Mouse (Mus musculus) heart, embryonic 12.5 days (tissue): ENCODE data around the gene Usb1. TPM values are rescaled to one million over a fixed set of nuclear protein-coding genes. Genes with fewer than 3 reads are reported as not detected.
A peak's percentile ranks its signal among the peaks of the same experiment; 100 is the strongest.
"Not testable (repeated sequence)": the region's sequence is repeated elsewhere in the genome, so short reads cannot be mapped to it uniquely, and the experiment has no call there.

ENCODE experiments used
- ATAC-seq: fragments of 200-750 bp; cut with Nextera tagmentation; 2 replicates; pipeline ENCODE4 v1.8.0; 2017; ENCODE audit warnings: moderate TSS enrichment, moderate library complexity; ENCODE audit not compliant: insufficient number of reproducible peaks, low FRiP score
- H3K27ac ChIP-seq: fragments of 300-500 bp; sonication (generic); 2 replicates; pipeline ENCODE4 v1.5.1; 2016; ENCODE audit warnings: mild to moderate bottlenecking, moderate library complexity; ENCODE audit not compliant: poor library complexity, severe bottlenecking
- H3K27me3 ChIP-seq: fragments of 300-500 bp; sonication (generic); replicated peaks from 2 replicates; pipeline ENCODE4 v1.6.1; 2016; ENCODE audit warnings: mild to moderate bottlenecking, moderate library complexity
- H3K36me3 ChIP-seq: fragments of 300-500 bp; sonication (generic); 2 replicates; pipeline ENCODE4 v1.6.1; 2016; ENCODE audit warnings: mild to moderate bottlenecking, moderate library complexity
- H3K4me1 ChIP-seq: fragments of 300-500 bp; sonication (generic); replicated peaks from 2 replicates; pipeline ENCODE4 v1.6.1; 2016; ENCODE audit warnings: mild to moderate bottlenecking
- H3K4me2 ChIP-seq: fragments of 300-500 bp; sonication (generic); 2 replicates; pipeline ENCODE4 v1.6.1; 2016; ENCODE audit warnings: mild to moderate bottlenecking, moderate library complexity
- H3K4me3 ChIP-seq: fragments of 300-500 bp; sonication (generic); 2 replicates; pipeline ENCODE4 v1.5.1; 2016; ENCODE audit warnings: mild to moderate bottlenecking
- H3K9ac ChIP-seq: fragments of 300-500 bp; sonication (generic); 2 replicates; pipeline ENCODE4 v1.6.1; 2016; ENCODE audit warnings: mild to moderate bottlenecking, moderate library complexity
- H3K9me3 ChIP-seq: fragments of 300-500 bp; sonication (generic); replicated peaks from 2 replicates; pipeline ENCODE4 v1.6.1; 2016; ENCODE audit warnings: mild to moderate bottlenecking, moderate library complexity
- WGBS: fragments of 180-500 bp; shearing (Covaris S2); methylation state at CpG from one replicate; pipeline ENCODE4 v1.1.7; 2016; 5-methylcytosine and 5-hydroxymethylcytosine counted together
- polyA plus RNA-seq: library from polyadenylated mRNA; unstranded; fragments of >200 nt; fragmentation: Nextera tagmentation; extraction: Ambion mirVana; gene quantifications from 2 replicates; pipeline ENCODE4 v1.2.1, GENCODE M21; 2016

The Usb1 gene
- polyA plus RNA-seq, 1 experiment from 2014 or later: 26.5 TPM

- Histone ChIP-seq H3K4me1 (peaks cover 60% of the 10 kb centered on the region), H3K9me3 (no peaks in the 10 kb centered on the region), H3K9ac (no peak overlapping the region), H3K4me2 (no peak overlapping the region), H3K4me3 (no peak overlapping the region), H3K36me3 (peaks cover 51% of the 10 kb centered on the region), H3K27ac (no peak overlapping the region), H3K27me3 (no peaks in the 10 kb centered on the region)
- 60% methylated on average over 3 of the region's 3 CpGs for WGBS
- ATAC-seq: no peak
Measured at GRCm38 (mm10) chr8:95374429-95374828, 42.3 kb downstream of the Usb1 start.

GRCm38 (mm10) chr8:95375374-95375930 lies 43.4 kb downstream of the Usb1 start:
- Histone ChIP-seq H3K27ac (no peak overlapping the region; the same call in 1 of the 2 replicates), H3K9me3 (no peaks in the 10 kb centered on the region), H3K4me2 (no peak overlapping the region), H3K4me1 (peaks cover 52% of the 10 kb centered on the region), H3K36me3 (peaks cover 41% of the 10 kb centered on the region), H3K9ac (no peak overlapping the region), H3K27me3 (no peaks in the 10 kb centered on the region), H3K4me3 (no peak overlapping the region)
- no peak for ATAC-seq
- WGBS: 72% methylated on average over 7 of the region's 7 CpGs

DNA sequence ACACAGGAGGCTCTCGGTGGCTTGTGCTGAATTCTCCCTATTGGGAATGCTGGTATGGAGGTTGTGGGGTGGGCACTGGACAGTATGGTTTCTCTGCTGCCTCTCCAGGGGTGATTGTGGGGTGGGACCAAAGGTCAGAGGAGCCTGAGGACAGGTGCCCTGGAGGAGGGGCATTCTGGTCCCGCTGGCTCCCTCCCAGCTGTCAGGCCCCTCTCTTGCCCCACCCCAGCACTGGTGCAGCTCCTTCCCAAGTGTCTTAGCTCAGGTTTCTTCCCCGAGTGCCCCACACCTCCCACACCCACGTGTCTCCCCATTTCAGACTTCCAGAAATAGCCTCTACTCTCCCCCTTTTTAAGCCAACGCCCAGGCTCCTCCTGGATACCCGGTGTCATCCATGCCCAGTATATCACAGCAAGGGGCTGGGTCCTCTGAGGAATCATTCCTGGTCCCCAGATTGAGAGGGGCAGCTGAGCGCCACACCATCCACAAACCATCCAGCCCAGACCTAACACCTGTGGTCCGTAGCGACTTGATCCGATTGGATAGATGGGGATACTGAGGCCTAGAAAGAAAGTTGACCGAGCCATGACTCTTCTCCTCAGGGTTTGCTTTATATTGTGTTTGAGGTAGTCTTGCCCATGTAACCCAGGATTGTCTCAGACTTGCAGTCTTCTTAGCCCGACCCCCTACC lies 44.4 kb downstream of the Usb1 start:
- H3K36me3 ChIP-seq: peaks cover 31% of the 10 kb centered on the region
- no peak for ATAC-seq
- H3K9me3 ChIP-seq: no peaks in the 10 kb centered on the region
- H3K4me3 ChIP-seq: no peak overlapping the region
- H3K27me3 ChIP-seq: no peaks in the 10 kb centered on the region
- H3K27ac ChIP-seq: peak overlapping the region; percentile 89
- H3K4me2 ChIP-seq: no peak overlapping the region
- peak overlapping the region; percentile 44; the same call in 1 of the 2 replicates for H3K9ac ChIP-seq
- WGBS: 72% methylated on average over 12 of the region's 12 CpGs
- H3K4me1 ChIP-seq: peaks cover 52% of the 10 kb centered on the region

GRCm38 (mm10) chr8:95377101-95377500 lies 45.0 kb downstream of the Usb1 start:
- Histone ChIP-seq H3K36me3 (peaks cover 24% of the 10 kb centered on the region), H3K27me3 (no peaks in the 10 kb centered on the region), H3K4me1 (peaks cover 52% of the 10 kb centered on the region), H3K4me2 (peak overlapping the region; percentile 48; the same call in 1 of the 2 replicates), H3K9me3 (no peaks in the 10 kb centered on the region), H3K27ac (peak overlapping the region; percentile 89), H3K4me3 (no peak overlapping the region), H3K9ac (no peak overlapping the region)
- ATAC-seq: no peak
- 59% methylated on average over 4 of the region's 4 CpGs for WGBS

DNA sequence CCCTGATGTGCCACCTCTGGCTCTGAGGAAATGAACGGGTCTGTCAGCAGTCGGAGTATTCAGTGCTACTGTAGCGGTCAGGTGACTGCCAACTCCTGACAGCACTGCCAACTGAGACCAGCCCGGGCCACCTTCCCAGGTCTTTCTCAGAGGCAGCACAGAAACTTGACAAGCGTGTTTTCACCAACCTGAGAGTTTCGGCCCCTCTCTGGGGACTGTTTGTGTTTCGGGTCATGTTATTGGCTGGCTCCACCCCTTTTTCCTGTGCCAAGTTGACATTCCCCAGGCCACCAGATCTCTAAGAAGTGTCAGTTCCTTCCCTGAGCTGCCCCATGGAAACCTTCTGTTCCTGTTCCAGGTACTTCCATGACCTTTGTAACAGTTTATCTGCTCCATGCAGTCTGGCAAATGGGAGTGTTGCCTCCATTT lies 45.8 kb downstream of the Usb1 start:
- H3K4me3 ChIP-seq: no peak overlapping the region
- H3K4me1 ChIP-seq: peaks cover 45% of the 10 kb centered on the region
- H3K36me3 ChIP-seq: peaks cover 16% of the 10 kb centered on the region
- H3K9me3 ChIP-seq: no peaks in the 10 kb centered on the region
- ATAC-seq: peak; percentile 74
- no peaks in the 10 kb centered on the region for H3K27me3 ChIP-seq
- H3K27ac ChIP-seq: peak overlapping the region; percentile 89
- peak overlapping the region; percentile 38; the same call in 1 of the 2 replicates for H3K9ac ChIP-seq
- peak overlapping the region; percentile 48 for H3K4me2 ChIP-seq
- WGBS: 10% methylated on average over 7 of the region's 7 CpGs

DNA sequence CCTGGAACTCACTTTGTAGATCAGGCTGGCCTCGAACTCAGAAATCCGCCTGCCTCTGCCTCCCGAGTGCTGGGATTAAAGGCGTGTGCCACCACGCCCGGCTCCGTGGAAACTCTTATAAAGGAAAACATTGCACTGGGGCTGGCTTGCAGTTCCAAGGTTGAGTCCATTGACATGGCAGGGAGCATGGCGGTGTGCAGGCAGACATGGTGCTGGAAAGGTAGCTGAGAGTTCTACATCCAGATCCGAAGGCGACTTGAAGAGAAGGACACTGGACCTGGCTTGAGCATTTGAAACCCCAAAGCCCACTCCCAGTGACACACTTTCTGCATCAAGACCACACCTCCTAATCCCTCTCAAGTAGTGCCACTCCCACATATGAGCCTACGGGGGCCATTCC lies 46.8 kb downstream of the Usb1 start:
- H3K9ac ChIP-seq, H3K27ac ChIP-seq, H3K27me3 ChIP-seq, H3K9me3 ChIP-seq, H3K36me3 ChIP-seq, ATAC-seq, H3K4me3 ChIP-seq, H3K4me2 ChIP-seq: not testable (repeated sequence)
- WGBS: 93% methylated on average over 11 of the region's 11 CpGs
- H3K4me1 ChIP-seq: peaks cover 34% of the 10 kb centered on the region

- ATAC-seq: no peak
- Histone ChIP-seq H3K9me3 (no peaks in the 10 kb centered on the region), H3K27me3 (no peaks in the 10 kb centered on the region), H3K4me3 (no peak overlapping the region), H3K36me3 (no peaks in the 10 kb centered on the region), H3K4me2 (no peak overlapping the region), H3K4me1 (peaks cover 26% of the 10 kb centered on the region), H3K9ac (no peak overlapping the region), H3K27ac (no peak overlapping the region)
Measured at GRCm38 (mm10) chr8:95380953-95381352, 48.9 kb downstream of the Usb1 start.

DNA sequence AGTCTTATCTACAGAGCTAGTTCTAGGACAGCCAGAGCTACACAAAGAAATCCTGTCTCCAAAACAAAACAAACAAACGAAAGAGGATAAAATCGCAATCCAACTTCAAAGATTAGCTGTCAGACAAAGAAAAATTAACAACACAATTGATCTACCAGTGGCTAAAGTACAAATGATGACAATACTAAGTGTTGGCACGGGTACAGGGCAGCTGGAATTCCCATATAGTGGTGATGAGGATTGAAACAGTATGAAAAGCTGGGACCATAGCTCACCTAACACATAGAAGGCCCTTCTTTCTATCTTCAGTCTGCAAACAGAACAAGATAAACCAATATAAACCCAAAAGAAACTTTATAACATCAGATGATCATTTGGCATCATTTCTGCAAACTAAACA lies 49.5 kb downstream of the Usb1 start:
- Histone ChIP-seq H3K36me3 (no peaks in the 10 kb centered on the region), H3K27me3 (no peaks in the 10 kb centered on the region), H3K9ac (no peak overlapping the region), H3K9me3 (no peaks in the 10 kb centered on the region), H3K4me1 (peaks cover 20% of the 10 kb centered on the region), H3K4me2 (no peak overlapping the region), H3K27ac (no peak overlapping the region), H3K4me3 (no peak overlapping the region)
- ATAC-seq: no peak
- WGBS: 76% methylated on average over 3 of the region's 3 CpGs

DNA sequence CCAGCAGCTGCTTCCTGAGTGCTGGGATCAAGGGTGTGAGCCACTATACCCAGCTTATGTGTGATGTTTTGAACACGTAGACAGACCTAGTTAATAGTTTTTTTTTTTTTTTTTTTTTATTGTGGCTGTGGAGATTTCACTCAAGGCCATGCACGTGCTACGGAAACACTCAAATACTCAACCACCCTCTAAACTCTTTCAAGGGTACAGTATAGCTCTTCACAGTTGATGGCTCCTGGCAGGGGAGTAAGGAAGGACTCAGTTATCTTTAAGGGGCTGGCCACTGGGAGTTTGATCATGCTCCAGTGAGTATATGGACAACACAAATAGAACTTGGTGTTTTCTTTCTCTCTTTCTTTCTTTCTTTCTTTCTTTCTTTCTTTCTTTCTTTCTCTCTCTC lies 52.4 kb downstream of the Usb1 start:
- H3K27me3 ChIP-seq: no peaks in the 10 kb centered on the region
- no peak overlapping the region for H3K4me3 ChIP-seq
- WGBS: 85% methylated on average over 3 of the region's 3 CpGs
- no peaks in the 10 kb centered on the region for H3K4me1 ChIP-seq
- H3K36me3 ChIP-seq: no peaks in the 10 kb centered on the region
- H3K27ac ChIP-seq: no peak overlapping the region
- H3K9me3 ChIP-seq: no peaks in the 10 kb centered on the region
- no peak overlapping the region for H3K9ac ChIP-seq
- no peak overlapping the region for H3K4me2 ChIP-seq
- no peak for ATAC-seq

GRCm38 (mm10) chr8:95386037-95386436 lies 54.0 kb downstream of the Usb1 start:
- H3K4me1 ChIP-seq: peaks cover 4% of the 10 kb centered on the region; the same call in 1 of the 2 replicates
- H3K9ac ChIP-seq: no peak overlapping the region
- no peak overlapping the region for H3K4me3 ChIP-seq
- no peaks in the 10 kb centered on the region for H3K36me3 ChIP-seq
- no peak overlapping the region for H3K4me2 ChIP-seq
- no peak overlapping the region for H3K27ac ChIP-seq
- H3K9me3 ChIP-seq: no peaks in the 10 kb centered on the region
- 52% methylated on average over 5 of the region's 5 CpGs for WGBS
- no peak for ATAC-seq
- no peaks in the 10 kb centered on the region for H3K27me3 ChIP-seq

DNA sequence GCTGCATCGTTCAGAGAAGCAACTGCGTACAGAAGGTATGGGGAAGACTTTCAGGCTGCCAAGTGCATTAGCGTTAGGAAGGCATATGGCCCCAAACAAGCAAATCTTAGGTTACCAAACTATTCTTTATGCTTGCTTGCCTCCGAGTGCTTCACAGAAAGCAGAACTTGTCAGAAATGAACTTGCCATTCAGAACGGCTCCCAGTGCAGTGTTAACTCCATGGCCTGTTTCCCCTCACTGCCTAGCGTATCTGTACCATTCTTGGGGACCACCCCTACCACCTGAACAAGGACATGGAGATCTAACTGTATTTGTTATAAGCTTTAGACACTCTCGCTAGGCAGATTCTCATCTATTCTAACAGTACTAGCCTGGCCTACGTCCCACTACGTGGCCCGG lies 55.1 kb downstream of the Usb1 start:
- ATAC-seq: no peak
- Histone ChIP-seq H3K36me3 (no peaks in the 10 kb centered on the region), H3K4me2 (no peak overlapping the region), H3K27ac (no peak overlapping the region), H3K4me3 (no peak overlapping the region), H3K4me1 (peaks cover 4% of the 10 kb centered on the region), H3K9ac (no peak overlapping the region), H3K27me3 (no peaks in the 10 kb centered on the region), H3K9me3 (no peaks in the 10 kb centered on the region)
- 84% methylated on average over 10 of the region's 10 CpGs for WGBS

- H3K4me2 ChIP-seq: no peak overlapping the region
- 79% methylated on average over 7 of the region's 7 CpGs for WGBS
- no peaks in the 10 kb centered on the region for H3K9me3 ChIP-seq
- H3K4me3 ChIP-seq: no peak overlapping the region
- ATAC-seq: no peak
- no peak overlapping the region for H3K9ac ChIP-seq
- H3K4me1 ChIP-seq: peaks cover 11% of the 10 kb centered on the region
- H3K36me3 ChIP-seq: no peaks in the 10 kb centered on the region
- no peaks in the 10 kb centered on the region for H3K27me3 ChIP-seq
- H3K27ac ChIP-seq: no peak overlapping the region
Measured at GRCm38 (mm10) chr8:95387936-95388335, 55.9 kb downstream of the Usb1 start.
